Mouse (Mus musculus): Measurements from ENCODE around the gene Hoxb9.

DNA sequence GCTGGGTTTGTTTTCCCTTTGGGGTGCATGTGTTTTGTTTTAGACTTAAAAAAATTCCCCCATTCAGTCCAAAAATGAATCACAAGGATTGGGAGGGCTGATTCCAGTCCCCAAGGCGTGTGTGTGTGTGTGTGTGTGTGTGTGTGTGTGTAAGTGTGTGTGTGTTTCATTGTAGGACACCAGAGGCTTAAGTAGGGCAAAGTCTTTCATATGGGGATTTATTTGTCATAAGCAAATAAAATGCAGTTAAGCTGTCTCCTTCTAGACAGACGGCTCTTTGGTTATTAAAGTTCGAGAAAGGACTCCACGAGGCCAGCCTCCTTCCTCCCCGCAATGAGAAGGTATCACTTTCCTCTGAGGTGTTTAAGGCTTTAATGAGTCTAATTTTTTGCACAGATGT lies 50.6 kb downstream of the Hoxb9 start:
- no peak for TF ChIP-seq POLR2A (IDR thresholded peaks at IDR 0.05; ENCODE audit: borderline replicate concordance, extremely low read depth, insufficient read depth, insufficient read length, poor library complexity, severe bottlenecking)
- TF ChIP-seq CTCF (IDR thresholded peaks at IDR 0.05; ENCODE audit: borderline replicate concordance, extremely low read depth, insufficient read depth, insufficient read length): no peak
